Comparison of ENCODE assay signal across 8 mouse cellular contexts in the genomic region with DNA sequence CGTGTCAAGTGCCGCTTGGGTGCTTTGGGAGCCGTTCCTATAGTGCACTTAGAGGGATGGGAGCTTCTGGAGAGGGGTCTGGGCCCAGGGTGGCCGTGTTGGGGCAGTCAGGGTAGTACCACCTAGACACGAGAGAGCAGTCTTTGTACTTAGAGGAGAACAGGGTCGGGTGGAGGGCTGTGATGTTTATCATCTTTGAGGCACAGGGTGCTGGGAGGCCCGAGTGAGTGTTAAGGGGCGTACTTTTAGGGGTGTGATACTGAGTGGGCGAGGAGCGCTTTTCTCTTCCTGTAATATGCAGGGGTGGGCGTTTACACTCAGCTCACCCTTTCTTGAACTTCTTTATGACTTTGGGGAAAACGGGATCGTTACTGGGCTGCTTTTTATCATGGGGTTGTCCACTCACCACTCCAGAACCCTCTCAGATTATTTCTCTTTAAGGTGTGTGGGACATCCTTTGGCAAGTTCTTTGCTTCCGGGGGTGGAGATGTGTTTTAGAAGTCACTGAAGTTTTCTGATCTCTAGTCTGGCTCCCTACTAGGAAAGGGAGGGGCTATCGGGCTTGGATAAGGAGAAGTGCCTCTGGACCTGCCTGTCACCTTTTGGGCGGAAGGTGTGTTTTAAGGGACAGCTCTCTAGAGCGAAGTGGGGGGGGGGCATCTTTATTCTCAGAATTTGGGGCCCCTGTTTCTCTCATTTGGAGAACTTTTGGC. TPM values are rescaled to one million over a fixed set of nuclear protein-coding genes. Genes with fewer than 3 reads are reported as not detected.
DNase-seq lines count a peak whose midpoint lies in the region; ATAC-seq lines count a peak whose summit lies in the region.

No protein-coding gene starts in this region.

- peak overlapping the region; percentile 99 for H3K27ac ChIP-seq in heart, embryonic 15.5 days

- no peaks in the 10 kb centered on the region for H3K36me3 ChIP-seq in heart, embryonic 15.5 days
- peaks cover 38% of the 10 kb centered on the region for H3K36me3 ChIP-seq in megakaryocyte, embryonic 14.5 days (replicated peaks; ENCODE audit: low read length)

- H3K9ac ChIP-seq in heart, embryonic 15.5 days, result peak overlapping the region; percentile 91

- no peaks in the 10 kb centered on the region for H3K9me3 ChIP-seq in heart, embryonic 15.5 days (replicated peaks)
- no peaks in the 10 kb centered on the region for H3K9me3 ChIP-seq in megakaryocyte, embryonic 14.5 days

- 1% methylated on average over 17 of the region's 17 CpGs for WGBS in heart, embryonic 15.5 days

- H3K4me2 ChIP-seq in heart, embryonic 15.5 days, result peak overlapping the region; percentile 81

- H3K27me3 ChIP-seq in heart, embryonic 15.5 days, result no peaks in the 10 kb centered on the region
- H3K27me3 ChIP-seq in megakaryocyte, embryonic 14.5 days (replicated peaks), result no peaks in the 10 kb centered on the region

- DNase-seq in 3T3-L1 (ENCODE audit: low read depth, low spot score), result peak; percentile 49
- peak; percentile 64 for DNase-seq in 416B (ENCODE audit: low read depth)
- peak; percentile 77 for DNase-seq in cerebellum, adult 9-10 months
- DNase-seq in kidney, postnatal 14 days, result peak; percentile 46
- peak; percentile 64 to 75 for DNase-seq in thymus, postnatal 10 days (ENCODE audit: low spot score in 2 of 2)
- no peak for DNase-seq in ovary, postnatal 36 days (ENCODE audit: low spot score)

- peak overlapping the region; percentile 82 for H3K4me3 ChIP-seq in heart, embryonic 15.5 days
- H3K4me3 ChIP-seq in megakaryocyte, embryonic 14.5 days (replicated peaks), result peak overlapping the region; percentile 96

- ATAC-seq in heart, embryonic 15.5 days (replicated peaks; ENCODE audit: insufficient number of reproducible peaks, insufficient read depth, low FRiP score, low read depth), result peak; percentile 45; the same call in 1 of the 2 replicates

- H3K4me1 ChIP-seq in heart, embryonic 15.5 days (replicated peaks), result peaks cover 41% of the 10 kb centered on the region
- peaks cover 57% of the 10 kb centered on the region for H3K4me1 ChIP-seq in megakaryocyte, embryonic 14.5 days

RNA-seq across cellular contexts. Expression of gene Akt2, which starts 1.0 kb away (rescaled TPM):
- polyA plus RNA-seq in heart, embryonic 15.5 days (2015; fragmentation: Nextera tagmentation; extraction: Ambion mirVana), result 69.3 and 80.4 TPM in 2 replicates
- 72.3 and 86.4 TPM in 2 replicates for polyA plus RNA-seq in megakaryocyte, embryonic 14.5 days (2012; ENCODE audit: insufficient read depth, low replicate concordance)

RNA-seq across cellular contexts. Expression of gene 2310022A10Rik, which starts 39.3 kb away (rescaled TPM):
- polyA plus RNA-seq in heart, embryonic 15.5 days (2015; fragmentation: Nextera tagmentation; extraction: Ambion mirVana), result 36.9 and 39.1 TPM in 2 replicates
- polyA plus RNA-seq in megakaryocyte, embryonic 14.5 days (2012; ENCODE audit: insufficient read depth, low replicate concordance), result 19.6 and 32.1 TPM in 2 replicates

RNA-seq across cellular contexts. Expression of gene Pld3, which starts 39.4 kb away (rescaled TPM):
- 49.3 and 73.2 TPM in 2 replicates for polyA plus RNA-seq in heart, embryonic 15.5 days (2015; fragmentation: Nextera tagmentation; extraction: Ambion mirVana)
- polyA plus RNA-seq in megakaryocyte, embryonic 14.5 days (2012; ENCODE audit: insufficient read depth, low replicate concordance), result 66.2 and 97.1 TPM in 2 replicates
